Mouse (Mus musculus) forebrain, embryonic 12.5 days (tissue): ENCODE measurements at regions not wholly inside any gene's neighbourhood (a gene's known extent, or its start where the extent isn't known, plus 50 kb on each side); places are given as distances from the start of the nearest gene placed in this dataset.

ENCODE experiments used
- ATAC-seq: fragments of 200-750 bp; cut with Nextera tagmentation; 2 replicates; pipeline ENCODE4 v1.8.0; 2017; ENCODE audit warnings: moderate TSS enrichment; ENCODE audit not compliant: low FRiP score
- H3K27ac ChIP-seq: fragments of 300-500 bp; sonication (generic); 2 replicates; pipeline ENCODE4 v1.5.1; 2016; ENCODE audit warnings: mild to moderate bottlenecking
- H3K27me3 ChIP-seq: fragments of 300-500 bp; sonication (generic); 2 replicates; pipeline ENCODE4 v1.6.1; 2016; ENCODE audit warnings: mild to moderate bottlenecking
- H3K36me3 ChIP-seq: fragments of 300-500 bp; sonication (generic); replicated peaks from 2 replicates; pipeline ENCODE4 v1.6.1; 2016; ENCODE audit warnings: mild to moderate bottlenecking
- H3K4me1 ChIP-seq: fragments of 300-500 bp; sonication (generic); 2 replicates; pipeline ENCODE4 v1.6.1; 2016
- H3K4me2 ChIP-seq: fragments of 300-500 bp; sonication (generic); 2 replicates; pipeline ENCODE4 v1.6.1; 2016; ENCODE audit warnings: mild to moderate bottlenecking, moderate library complexity
- H3K4me3 ChIP-seq: fragments of 300-500 bp; sonication (generic); replicated peaks from 2 replicates; pipeline ENCODE4 v1.5.1; 2016; ENCODE audit warnings: mild to moderate bottlenecking
- H3K9ac ChIP-seq: fragments of 300-500 bp; sonication (generic); 2 replicates; pipeline ENCODE4 v1.6.1; 2016; ENCODE audit warnings: mild to moderate bottlenecking
- H3K9me3 ChIP-seq: fragments of 300-500 bp; sonication (generic); 2 replicates; pipeline ENCODE4 v1.6.1; 2016
- WGBS: fragments of 180-500 bp; shearing (Covaris S2); methylation state at CpG from one replicate; pipeline ENCODE4 v1.1.7; 2016; 5-methylcytosine and 5-hydroxymethylcytosine counted together

DNA sequence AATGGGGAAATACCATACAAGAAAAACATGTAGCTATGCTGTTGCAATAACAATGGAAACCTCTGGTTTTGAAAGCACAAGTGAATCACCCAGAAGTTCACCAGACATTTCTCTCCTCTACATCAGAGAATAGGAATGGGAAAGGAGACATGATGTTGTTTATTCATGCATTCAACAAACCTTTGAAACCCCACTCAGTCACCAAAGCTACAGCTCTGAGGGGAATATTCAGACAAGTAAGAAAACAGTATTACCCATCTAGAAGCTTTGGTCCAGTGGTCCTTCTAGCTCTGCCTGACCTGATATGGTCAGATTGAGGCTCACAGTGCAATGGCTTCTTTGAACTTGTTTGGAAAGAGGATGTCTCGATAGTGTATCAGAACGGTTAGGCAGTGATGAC, 89.0 kb upstream of the Sox11 start:
- Histone ChIP-seq H3K27me3 (no peaks in the 10 kb centered on the region), H3K36me3 (no peaks in the 10 kb centered on the region), H3K27ac (no peak overlapping the region), H3K9ac (no peak overlapping the region), H3K4me1 (no peaks in the 10 kb centered on the region), H3K4me2 (no peak overlapping the region), H3K9me3 (no peaks in the 10 kb centered on the region), H3K4me3 (no peak overlapping the region)
- WGBS: 87% methylated on average over 2 of the region's 2 CpGs
- no peak for ATAC-seq

- WGBS: 92% methylated on average over 8 of the region's 8 CpGs
- no peak overlapping the region for H3K4me3 ChIP-seq
- no peaks in the 10 kb centered on the region for H3K9me3 ChIP-seq
- H3K27ac ChIP-seq: no peak overlapping the region
- H3K36me3 ChIP-seq: no peaks in the 10 kb centered on the region
- ATAC-seq: no peak
- H3K27me3 ChIP-seq: no peaks in the 10 kb centered on the region
- no peaks in the 10 kb centered on the region for H3K4me1 ChIP-seq
- H3K4me2 ChIP-seq: no peak overlapping the region
- H3K9ac ChIP-seq: no peak overlapping the region
Observed at GRCm38 (mm10) chr12:27417387-27418009, 75.1 kb upstream of the Sox11 start.

GRCm38 (mm10) chr12:27410555-27410954, 68.2 kb upstream of the Sox11 start:
- Histone ChIP-seq H3K27ac (no peak overlapping the region), H3K9me3 (no peaks in the 10 kb centered on the region), H3K4me3 (no peak overlapping the region), H3K27me3 (no peaks in the 10 kb centered on the region), H3K36me3 (no peaks in the 10 kb centered on the region), H3K4me2 (no peak overlapping the region), H3K9ac (no peak overlapping the region), H3K4me1 (no peaks in the 10 kb centered on the region)
- ATAC-seq: no peak
- 75% methylated on average over 4 of the region's 4 CpGs for WGBS

DNA sequence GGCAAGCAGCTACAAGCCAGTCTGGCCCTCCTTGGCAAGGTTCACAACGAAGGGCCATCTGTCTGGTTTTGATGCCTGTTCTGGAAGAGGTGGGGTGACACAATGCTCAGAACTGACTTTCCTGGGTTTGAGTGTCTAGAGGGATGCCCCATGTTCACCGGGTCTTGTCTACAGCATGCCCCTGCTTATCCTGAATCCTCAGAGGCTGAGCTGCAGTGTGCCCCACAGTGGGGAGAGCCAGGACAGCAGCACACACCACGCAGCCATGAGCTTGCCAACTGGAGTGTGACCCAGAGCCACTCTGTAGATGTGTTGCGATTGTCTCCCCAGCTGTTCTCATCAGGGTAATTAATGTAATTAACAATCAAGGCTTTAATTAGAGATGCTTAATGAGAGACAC, 66.1 kb upstream of the Sox11 start:
- H3K9me3 ChIP-seq: no peaks in the 10 kb centered on the region
- H3K4me3 ChIP-seq: no peak overlapping the region
- no peaks in the 10 kb centered on the region for H3K36me3 ChIP-seq
- no peak overlapping the region for H3K9ac ChIP-seq
- 63% methylated on average over 4 of the region's 4 CpGs for WGBS
- no peak overlapping the region for H3K4me2 ChIP-seq
- no peak; the same call in 1 of the 2 replicates for ATAC-seq
- no peaks in the 10 kb centered on the region for H3K4me1 ChIP-seq
- no peaks in the 10 kb centered on the region for H3K27me3 ChIP-seq
- H3K27ac ChIP-seq: no peak overlapping the region

DNA sequence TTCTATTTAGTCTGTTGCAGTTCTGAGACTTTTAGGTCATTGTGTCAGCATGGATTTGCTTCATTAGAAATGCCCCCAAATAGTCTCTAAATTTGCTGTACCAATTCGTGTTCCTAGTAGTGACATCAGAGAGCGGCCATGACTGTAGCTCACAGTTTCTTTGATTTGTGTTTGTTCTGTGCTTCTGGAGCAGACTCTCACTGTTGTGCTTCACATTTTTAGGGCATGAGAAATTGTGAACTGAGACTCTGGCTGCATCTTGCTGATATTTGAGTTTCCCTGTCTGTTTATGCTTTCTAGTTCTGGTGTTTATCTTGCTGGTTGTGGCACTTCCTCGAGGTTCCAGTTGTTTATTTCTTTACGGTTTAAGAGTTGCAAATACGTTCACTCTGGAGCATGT, 57.0 kb upstream of the Sox11 start:
- no peak overlapping the region for H3K9ac ChIP-seq
- H3K4me2 ChIP-seq: no peak overlapping the region
- H3K9me3 ChIP-seq: no peaks in the 10 kb centered on the region
- no peak overlapping the region for H3K4me3 ChIP-seq
- no peaks in the 10 kb centered on the region for H3K27me3 ChIP-seq
- no peak overlapping the region for H3K27ac ChIP-seq
- no peaks in the 10 kb centered on the region for H3K4me1 ChIP-seq
- no peaks in the 10 kb centered on the region for H3K36me3 ChIP-seq
- 90% methylated on average over 5 of the region's 5 CpGs for WGBS
- ATAC-seq: no peak
